Mouse (Mus musculus) c-Kit-positive CD71-positive TER-119-positive erythroid progenitor cells, embryonic 14.5 days (primary cell): Measurements from ENCODE around the gene Art5.

ENCODE experiments used
- DNase-seq: peaks from one replicate; pipeline ENCODE4 v3.0.0-alpha.2; 2013; ENCODE audit warnings: low spot score

The Art5 gene

GRCm38 (mm10) chr7:102081784-102082183 lies 27.5 kb downstream of the Art5 start:
- DNase-seq, result no peak

DNA sequence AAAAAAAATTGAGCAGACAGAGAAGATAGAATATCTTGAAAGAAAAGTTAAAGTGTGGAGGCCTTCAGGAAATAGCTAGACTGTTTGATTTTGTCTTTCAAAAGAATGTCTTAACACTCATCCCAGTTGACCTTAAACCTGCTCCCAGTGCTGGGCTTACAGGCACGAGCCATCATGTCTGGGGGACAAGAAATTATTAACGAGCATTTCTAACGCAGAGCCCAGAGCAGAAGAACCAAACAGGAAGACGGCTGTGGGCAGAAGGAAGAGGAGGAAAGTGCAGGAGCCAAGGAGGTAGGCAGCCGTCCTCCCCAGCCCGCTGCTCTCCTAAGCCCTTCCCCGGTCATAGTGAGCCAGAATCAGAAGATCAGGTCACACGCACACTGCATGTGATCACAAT lies 29.0 kb downstream of the Art5 start:
- no peak for DNase-seq

- DNase-seq, result peak; percentile 35
These were observed 30.8 kb downstream of the Art5 start for GRCm38 (mm10) chr7:102078517-102078916.

- peak; percentile 46 for DNase-seq
These were observed 32.5 kb downstream of the Art5 start for GRCm38 (mm10) chr7:102076714-102077296.

GRCm38 (mm10) chr7:102066363-102066762 lies 42.9 kb downstream of the Art5 start:
- DNase-seq, result no peak

DNA sequence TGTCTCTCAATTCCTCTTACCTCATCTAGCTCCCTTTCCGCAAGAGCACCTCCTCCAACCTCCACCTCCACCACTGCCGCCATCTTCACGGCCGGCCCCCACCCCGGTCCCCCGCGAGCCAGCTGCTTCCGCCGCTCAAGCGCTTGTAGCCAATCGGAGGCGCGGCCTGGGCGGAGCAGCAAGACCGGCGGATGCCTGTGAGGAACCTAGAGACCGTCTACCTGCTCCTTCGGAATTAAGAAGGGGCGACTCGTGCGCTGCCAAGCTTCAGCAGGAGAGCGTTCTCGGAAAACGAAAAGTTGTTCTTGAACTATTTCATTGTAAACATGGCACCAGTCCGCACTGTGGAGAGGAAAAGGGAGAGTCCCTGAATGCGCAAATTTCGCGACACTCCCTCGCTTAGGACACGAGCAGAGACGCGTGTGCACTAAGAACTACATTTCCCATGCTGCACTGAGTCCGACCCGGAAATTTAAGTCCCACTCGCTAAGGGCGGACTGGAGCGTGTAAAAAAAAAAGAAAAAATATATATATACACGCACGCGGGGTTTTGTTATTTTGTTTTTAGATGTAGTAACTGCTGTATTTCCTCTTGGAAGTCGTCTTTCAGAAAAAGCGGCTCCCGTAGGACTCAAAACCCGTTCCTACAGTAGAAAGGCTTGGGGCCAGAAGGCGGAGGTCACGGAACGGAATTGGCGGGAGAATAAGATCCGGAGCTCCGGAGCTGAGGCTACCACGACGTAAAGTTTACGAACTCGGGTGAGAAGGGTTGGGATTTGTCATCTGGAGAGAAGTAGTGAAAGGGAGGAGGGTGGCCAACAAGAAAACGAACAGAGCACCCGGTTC lies 44.0 kb downstream of the Art5 start, which contains the start of the genes Rnf121, Xndc1 and Xntrpc:
TSS of gene Rnf121 (minus strand) at position 424 of the 846 bp plus-strand sequence.
TSS of gene Xndc1 (plus strand) at position 466 of the 846 bp plus-strand sequence.
TSS of gene Xntrpc (plus strand) at position 668 of the 846 bp plus-strand sequence.
- peak; percentile 88 for DNase-seq

DNA sequence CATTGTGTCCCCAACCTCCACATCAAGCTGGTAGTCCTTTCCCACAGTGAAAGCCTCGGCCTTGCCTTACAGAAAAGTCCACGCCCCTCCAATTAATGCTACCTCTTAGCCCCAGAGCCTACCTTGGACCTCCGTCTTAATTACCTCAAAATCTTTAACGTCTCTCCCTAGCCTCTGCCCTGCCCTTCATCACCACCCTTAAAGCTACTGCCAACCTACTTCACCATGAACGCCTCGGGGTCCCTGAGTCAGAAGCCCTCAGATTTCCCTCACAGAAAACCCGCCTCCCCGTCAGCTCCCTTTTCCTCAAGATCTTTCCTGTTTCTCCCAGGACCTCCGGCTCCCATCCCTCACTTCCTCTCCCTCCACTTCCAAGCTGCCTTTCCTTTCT lies 44.6 kb downstream of the Art5 start:
- no peak for DNase-seq

DNA sequence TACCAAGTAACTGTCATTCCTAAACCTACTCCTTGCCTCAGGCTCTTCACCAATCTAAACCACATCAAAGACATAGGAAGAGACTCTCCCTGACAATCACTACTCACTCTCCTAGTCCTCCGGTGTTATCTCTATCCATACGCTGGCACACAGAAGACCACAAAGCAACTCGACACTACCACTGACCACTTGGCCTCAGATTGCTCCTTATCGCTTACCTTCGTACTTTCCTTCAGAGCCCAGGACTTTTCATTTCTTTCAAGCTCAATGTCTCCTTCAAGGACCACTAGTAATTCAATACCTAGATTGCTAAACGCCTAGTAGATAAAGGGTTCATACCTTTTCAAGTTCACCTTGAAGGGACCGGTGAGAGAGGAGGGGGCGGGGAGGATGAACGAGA lies 45.4 kb downstream of the Art5 start:
- DNase-seq, result no peak

DNA sequence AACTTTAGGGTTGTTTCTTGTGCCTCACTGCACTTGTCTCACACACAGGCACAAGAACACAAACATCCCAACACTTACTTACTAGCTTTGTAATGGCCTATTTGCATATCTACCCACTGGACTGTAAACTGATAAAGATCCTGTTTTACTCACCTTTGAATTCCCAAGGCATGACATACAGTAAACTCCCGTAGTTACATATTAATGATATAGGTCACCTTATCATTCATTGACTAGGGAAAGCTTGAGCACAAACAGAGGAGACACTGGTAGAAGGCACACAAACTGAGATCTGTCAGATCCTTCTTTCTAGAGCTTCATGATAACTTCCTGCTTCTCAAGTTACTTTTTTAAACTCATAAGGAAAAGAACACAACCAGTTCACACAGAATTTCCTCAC lies 47.1 kb downstream of the Art5 start:
- DNase-seq, result no peak

- no peak for DNase-seq
These were observed 47.9 kb downstream of the Art5 start for GRCm38 (mm10) chr7:102061353-102061752.

DNA sequence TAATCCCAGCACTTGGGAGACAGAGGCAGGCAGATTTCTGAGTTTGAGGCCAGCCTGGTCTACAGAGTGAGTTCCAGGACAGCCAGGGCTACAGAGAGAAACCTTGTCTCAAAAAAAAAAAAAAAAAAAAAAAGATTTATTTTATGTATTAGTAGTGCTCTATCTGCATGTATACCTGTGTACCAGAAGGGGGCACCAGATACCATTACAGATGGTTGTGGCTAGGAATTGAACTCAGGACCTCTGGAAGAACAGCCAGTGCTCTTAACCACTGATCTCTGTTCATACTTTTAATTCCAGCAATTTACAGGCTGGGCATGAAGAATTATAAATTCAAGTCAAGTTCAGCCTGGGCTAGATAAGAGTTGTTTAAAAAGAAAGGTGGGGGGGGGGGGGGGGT lies 60.8 kb downstream of the Art5 start:
- DNase-seq, result peak; percentile 37
